Mouse (Mus musculus): ENCODE measurements around the gene Sycp3.
A peak's percentile ranks its signal among the peaks of the same experiment; 100 is the strongest.
"Not testable (repeated sequence)": the region's sequence is repeated elsewhere in the genome, so short reads cannot be mapped to it uniquely, and the experiment has no call there.

Sycp3 gene

GRCm38 (mm10) chr10:88499993-88500392 lies 40.6 kb downstream of the Sycp3 start:
- DNase-seq (ENCODE audit: low read depth, low spot score), result no peak

GRCm38 (mm10) chr10:88501370-88501769 lies 42.0 kb downstream of the Sycp3 start:
- DNase-seq (ENCODE audit: low read depth, low spot score), result no peak

- DNase-seq (ENCODE audit: low read depth, low spot score), result peak; percentile 60
These were observed 42.8 kb downstream of the Sycp3 start for GRCm38 (mm10) chr10:88501886-88502765.

GRCm38 (mm10) chr10:88502919-88503318 lies 43.5 kb downstream of the Sycp3 start:
- no peak for DNase-seq (ENCODE audit: low read depth, low spot score)

GRCm38 (mm10) chr10:88503421-88504314 lies 44.3 kb downstream of the Sycp3 start, which contains the start of gene Chpt1:
Chpt1 (minus strand) TSS chr10:88504073.
- DNase-seq (ENCODE audit: low read depth, low spot score), result peak; percentile 92

GRCm38 (mm10) chr10:88504481-88504880 lies 45.1 kb downstream of the Sycp3 start:
- DNase-seq (ENCODE audit: low read depth, low spot score), result no peak

GRCm38 (mm10) chr10:88505256-88505655 lies 45.9 kb downstream of the Sycp3 start:
- no peak for DNase-seq (ENCODE audit: low read depth, low spot score)

- no peak for DNase-seq (ENCODE audit: low read depth, low spot score)
These were observed 48.3 kb downstream of the Sycp3 start for GRCm38 (mm10) chr10:88507691-88508143.

GRCm38 (mm10) chr10:88510503-88511271 lies 51.3 kb downstream of the Sycp3 start:
- no peak for DNase-seq (ENCODE audit: low read depth, low spot score)

GRCm38 (mm10) chr10:88511355-88511754 lies 52.0 kb downstream of the Sycp3 start:
- no peak for DNase-seq (ENCODE audit: low read depth, low spot score)

- no peak for DNase-seq (ENCODE audit: low read depth, low spot score)
These were observed 54.3 kb downstream of the Sycp3 start for GRCm38 (mm10) chr10:88513574-88514135.

GRCm38 (mm10) chr10:88514495-88514894 lies 55.1 kb downstream of the Sycp3 start:
- peak; percentile 66 for DNase-seq (ENCODE audit: low read depth, low spot score)

- DNase-seq (ENCODE audit: low read depth, low spot score), result not testable (repeated sequence)
These were observed 55.7 kb downstream of the Sycp3 start for GRCm38 (mm10) chr10:88515049-88515448.

GRCm38 (mm10) chr10:88522795-88523194 lies 63.4 kb downstream of the Sycp3 start:
- DNase-seq (ENCODE audit: low read depth, low spot score), result no peak
